Mouse (Mus musculus) kidney, embryonic 16.5 days (tissue): ENCODE measurements around the gene Ccser1. TPM values are rescaled to one million over a fixed set of nuclear protein-coding genes. Genes with fewer than 3 reads are reported as not detected.

ENCODE experiments used
- ATAC-seq: fragments of 200-750 bp; cut with Nextera tagmentation; 2 replicates; pipeline ENCODE4 v1.8.0; 2017; ENCODE audit warnings: moderate TSS enrichment; ENCODE audit not compliant: low FRiP score, low TSS enrichment
- H3K27ac ChIP-seq: fragments of 300-500 bp; sonication (generic); 2 replicates; pipeline ENCODE4 v1.5.1; 2014; ENCODE audit warnings: low read length
- H3K27me3 ChIP-seq: fragments of 300-500 bp; sonication (generic); 2 replicates; pipeline ENCODE4 v1.6.1; 2014; ENCODE audit warnings: low read length, control low read depth, mixed read lengths; ENCODE audit not compliant: insufficient read depth
- H3K36me3 ChIP-seq: fragments of 300-500 bp; sonication (generic); 2 replicates; pipeline ENCODE4 v1.6.1; 2014; ENCODE audit warnings: low read length, control low read depth, mixed read lengths; ENCODE audit not compliant: insufficient read depth
- H3K4me1 ChIP-seq: fragments of 300-500 bp; sonication (generic); 2 replicates; pipeline ENCODE4 v1.6.1; 2014; ENCODE audit warnings: low read length, control low read depth, mixed read lengths; ENCODE audit not compliant: insufficient read depth
- H3K4me2 ChIP-seq: fragments of 300-500 bp; sonication (generic); replicated peaks from 2 replicates; pipeline ENCODE4 v1.6.1; 2014; ENCODE audit warnings: low read depth, low read length
- H3K4me3 ChIP-seq: fragments of 300-500 bp; sonication (generic); 2 replicates; pipeline ENCODE4 v1.5.1; 2014; ENCODE audit warnings: mild to moderate bottlenecking, low read length
- H3K9ac ChIP-seq: fragments of 300-500 bp; sonication (generic); replicated peaks from 2 replicates; pipeline ENCODE4 v1.6.1; 2014; ENCODE audit warnings: low read length
- H3K9me3 ChIP-seq: fragments of 300-500 bp; sonication (generic); 2 replicates; pipeline ENCODE4 v1.6.1; 2016; ENCODE audit warnings: low read length, control low read depth
- WGBS: fragments of 180-500 bp; shearing (Covaris S2); extraction: QIAGEN DNeasy Blood & Tissue Kit; methylation state at CpG from one replicate; pipeline ENCODE4 v1.1.7; 2014; 5-methylcytosine and 5-hydroxymethylcytosine counted together
- polyA plus RNA-seq: library from polyadenylated mRNA; unstranded; fragments of >200 nt; fragmentation: Nextera tagmentation; extraction: Ambion mirVana; gene quantifications from 2 replicates; pipeline ENCODE4 v1.2.1, GENCODE M21; 2015

Ccser1 gene
- polyA plus RNA-seq, 1 experiment from 2014 or later, result 17.4 TPM

DNA sequence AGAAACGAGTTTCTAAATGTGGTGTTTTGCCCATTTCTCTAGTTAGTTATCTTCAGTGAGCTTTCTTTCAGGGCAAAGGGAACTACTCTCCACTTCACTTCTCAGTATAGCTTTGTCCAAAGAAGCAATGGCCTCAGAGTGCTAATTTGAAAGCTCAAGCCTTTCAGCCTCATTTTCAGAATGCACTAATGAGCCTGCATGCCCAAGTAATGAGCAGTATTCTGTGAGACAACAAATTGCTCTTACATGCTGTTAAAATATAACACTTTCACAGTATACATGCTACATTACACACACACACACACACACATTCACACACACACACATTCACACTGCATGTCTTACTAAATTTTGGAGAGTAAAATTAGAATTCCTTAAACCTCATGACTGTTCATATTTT is 637.6 kb downstream of the Ccser1 start:
- Histone ChIP-seq H3K9me3 (no peaks in the 10 kb centered on the region), H3K36me3 (no peaks in the 10 kb centered on the region), H3K4me1 (no peaks in the 10 kb centered on the region), H3K4me3 (no peak overlapping the region), H3K27ac (no peak overlapping the region), H3K27me3 (no peaks in the 10 kb centered on the region), H3K4me2 (no peak overlapping the region), H3K9ac (no peak overlapping the region)
- no peak for ATAC-seq
- 85% methylated on average over 1 of the region's 1 CpGs for WGBS

DNA sequence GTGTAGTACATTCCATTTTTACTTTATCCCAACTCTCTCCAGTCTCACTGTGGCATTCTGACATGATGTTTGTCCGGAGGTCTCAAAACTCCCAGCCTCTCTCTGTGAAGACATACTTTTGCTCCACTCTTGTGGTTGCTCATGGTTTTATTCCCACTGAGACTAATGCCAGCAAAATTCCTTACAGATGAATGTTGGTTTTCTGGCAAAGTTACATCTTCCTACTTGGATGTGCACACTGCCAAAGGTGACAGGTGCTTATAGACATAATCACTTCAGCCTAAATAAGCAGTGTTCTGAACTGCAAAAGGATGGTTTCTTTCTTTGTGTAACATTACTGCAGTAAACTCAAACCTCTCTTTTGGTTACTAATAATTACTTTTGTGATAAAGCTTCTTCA is 696.2 kb downstream of the Ccser1 start:
- no peak overlapping the region for H3K4me2 ChIP-seq
- no peak overlapping the region for H3K9ac ChIP-seq
- no peaks in the 10 kb centered on the region for H3K36me3 ChIP-seq
- H3K27me3 ChIP-seq, result no peaks in the 10 kb centered on the region
- H3K27ac ChIP-seq, result no peak overlapping the region
- H3K4me1 ChIP-seq, result no peaks in the 10 kb centered on the region
- H3K9me3 ChIP-seq, result no peaks in the 10 kb centered on the region
- H3K4me3 ChIP-seq, result no peak overlapping the region
- no peak for ATAC-seq
- WGBS, result 89% methylated on average over 1 of the region's 1 CpGs

DNA sequence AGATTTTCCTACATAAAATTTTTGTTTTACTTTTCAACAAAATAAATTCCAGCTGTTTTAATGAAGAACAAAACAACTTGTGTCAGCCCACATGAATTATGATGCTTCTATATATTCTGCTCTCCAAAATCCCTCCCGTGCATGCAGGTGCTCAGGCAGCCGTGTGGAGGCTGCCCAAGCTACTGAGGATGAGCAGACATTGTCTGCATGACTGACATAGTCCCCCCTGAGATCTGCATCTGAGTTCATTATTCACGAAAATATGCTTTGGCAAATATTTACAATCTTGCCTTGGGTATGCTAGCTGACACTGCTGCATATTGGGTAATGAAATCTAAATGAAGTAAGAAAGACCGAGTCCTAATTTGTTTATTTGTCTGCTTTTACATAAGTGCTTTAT is 718.1 kb downstream of the Ccser1 start:
- WGBS, result 66% methylated on average over 4 of the region's 4 CpGs
- no peaks in the 10 kb centered on the region for H3K36me3 ChIP-seq
- no peak for ATAC-seq
- H3K9me3 ChIP-seq, result no peaks in the 10 kb centered on the region
- H3K27ac ChIP-seq, result no peak overlapping the region
- H3K27me3 ChIP-seq, result no peaks in the 10 kb centered on the region
- no peak overlapping the region for H3K4me2 ChIP-seq
- no peak overlapping the region for H3K9ac ChIP-seq
- H3K4me3 ChIP-seq, result no peak overlapping the region
- no peaks in the 10 kb centered on the region for H3K4me1 ChIP-seq

DNA sequence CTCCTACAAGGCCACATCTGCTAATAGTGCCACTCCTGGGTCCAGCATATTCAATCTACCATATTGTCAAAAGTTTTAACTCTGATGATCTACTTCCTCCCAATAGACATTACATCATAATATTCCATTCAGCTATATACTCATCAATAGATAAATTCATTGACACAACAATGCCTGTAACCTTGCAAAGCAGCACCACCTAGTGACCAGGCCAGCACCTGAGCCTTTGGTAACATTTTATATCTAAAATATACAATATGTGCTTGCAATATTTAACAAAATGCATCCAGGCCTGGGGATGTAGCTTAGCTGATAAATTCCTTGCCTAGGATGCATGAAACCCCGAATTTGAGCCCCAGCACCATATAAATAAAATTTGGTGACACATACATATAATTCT is 722.6 kb downstream of the Ccser1 start:
- H3K36me3 ChIP-seq, result no peaks in the 10 kb centered on the region
- H3K9me3 ChIP-seq, result no peaks in the 10 kb centered on the region
- H3K4me3 ChIP-seq, result no peak overlapping the region
- no peak overlapping the region for H3K4me2 ChIP-seq
- no peak overlapping the region for H3K27ac ChIP-seq
- WGBS, result 18% methylated on average over 1 of the region's 1 CpGs
- no peak for ATAC-seq
- H3K4me1 ChIP-seq, result no peaks in the 10 kb centered on the region
- H3K9ac ChIP-seq, result no peak overlapping the region
- H3K27me3 ChIP-seq, result no peaks in the 10 kb centered on the region

DNA sequence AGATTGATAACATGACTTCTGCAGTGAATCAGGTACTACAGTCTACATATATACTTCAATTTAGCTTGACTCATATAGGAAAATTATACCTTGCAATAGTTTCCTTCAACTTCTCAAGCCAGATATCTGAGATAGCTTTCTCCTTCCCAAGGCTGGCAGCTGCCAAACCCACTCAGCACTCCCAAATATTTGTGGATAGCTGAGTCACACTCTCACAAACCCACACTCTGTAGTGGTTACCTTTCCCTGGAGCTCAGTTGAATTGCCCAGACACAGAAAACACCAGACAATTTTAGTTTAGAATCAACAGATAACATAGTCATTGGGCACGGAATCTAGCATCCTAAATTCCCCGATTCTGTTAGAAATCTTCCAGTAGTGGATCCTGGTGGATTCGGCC is 732.8 kb downstream of the Ccser1 start:
- H3K9me3 ChIP-seq, result no peaks in the 10 kb centered on the region
- 91% methylated on average over 3 of the region's 3 CpGs for WGBS
- H3K4me3 ChIP-seq, result no peak overlapping the region
- H3K4me1 ChIP-seq, result no peaks in the 10 kb centered on the region
- no peak for ATAC-seq
- no peak overlapping the region for H3K4me2 ChIP-seq
- no peak overlapping the region for H3K27ac ChIP-seq
- H3K9ac ChIP-seq, result no peak overlapping the region
- no peaks in the 10 kb centered on the region for H3K27me3 ChIP-seq
- H3K36me3 ChIP-seq, result no peaks in the 10 kb centered on the region

DNA sequence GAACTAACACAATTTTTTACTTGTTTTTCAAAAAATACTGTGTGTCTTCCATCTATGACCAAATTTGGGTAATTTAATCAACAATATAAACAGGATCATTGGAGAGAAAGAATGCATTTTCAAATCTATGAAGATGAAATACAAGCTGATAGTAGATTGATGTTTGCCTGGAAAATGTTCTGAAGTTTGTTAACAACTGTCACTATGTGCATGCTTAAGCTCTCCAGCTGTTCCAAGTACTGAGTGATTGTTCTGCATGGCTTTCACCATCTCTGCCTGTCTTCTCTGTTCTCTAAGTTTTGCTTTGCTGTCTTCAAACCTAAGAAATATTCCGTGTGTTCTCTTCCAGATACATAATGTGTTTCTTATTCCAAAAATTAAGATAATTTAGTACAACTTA is 751.5 kb downstream of the Ccser1 start:
- Histone ChIP-seq H3K4me3 (no peak overlapping the region), H3K9ac (no peak overlapping the region), H3K9me3 (no peaks in the 10 kb centered on the region), H3K4me1 (no peaks in the 10 kb centered on the region), H3K27me3 (no peaks in the 10 kb centered on the region), H3K4me2 (no peak overlapping the region), H3K36me3 (no peaks in the 10 kb centered on the region), H3K27ac (no peak overlapping the region)
- ATAC-seq, result no peak
- WGBS, result 73% methylated on average over 1 of the region's 1 CpGs

DNA sequence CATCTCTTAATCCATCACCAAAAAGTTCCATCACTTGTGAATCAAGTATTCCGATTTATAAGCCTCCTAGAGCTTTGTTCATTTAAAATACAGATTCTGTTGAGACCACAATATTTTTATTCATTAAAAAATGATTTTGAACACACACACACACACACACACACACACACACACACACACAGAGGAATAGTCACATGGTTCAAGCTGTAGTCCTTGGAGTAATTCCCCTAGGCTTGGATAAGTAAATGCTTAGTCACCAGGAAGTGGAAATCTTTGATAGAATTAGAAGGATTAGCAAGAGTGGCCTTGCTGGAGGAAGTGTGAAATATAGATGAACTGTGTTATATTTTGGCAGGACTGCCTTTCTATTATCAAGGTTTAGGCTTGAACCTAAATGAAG is 756.5 kb downstream of the Ccser1 start:
- no peak overlapping the region for H3K9ac ChIP-seq
- H3K4me1 ChIP-seq, result no peaks in the 10 kb centered on the region
- no peak overlapping the region for H3K27ac ChIP-seq
- H3K4me2 ChIP-seq, result no peak overlapping the region
- H3K4me3 ChIP-seq, result no peak overlapping the region
- WGBS, result 89% methylated on average over 1 of the region's 1 CpGs
- H3K36me3 ChIP-seq, result no peaks in the 10 kb centered on the region
- no peak for ATAC-seq
- H3K27me3 ChIP-seq, result no peaks in the 10 kb centered on the region
- no peaks in the 10 kb centered on the region for H3K9me3 ChIP-seq

DNA sequence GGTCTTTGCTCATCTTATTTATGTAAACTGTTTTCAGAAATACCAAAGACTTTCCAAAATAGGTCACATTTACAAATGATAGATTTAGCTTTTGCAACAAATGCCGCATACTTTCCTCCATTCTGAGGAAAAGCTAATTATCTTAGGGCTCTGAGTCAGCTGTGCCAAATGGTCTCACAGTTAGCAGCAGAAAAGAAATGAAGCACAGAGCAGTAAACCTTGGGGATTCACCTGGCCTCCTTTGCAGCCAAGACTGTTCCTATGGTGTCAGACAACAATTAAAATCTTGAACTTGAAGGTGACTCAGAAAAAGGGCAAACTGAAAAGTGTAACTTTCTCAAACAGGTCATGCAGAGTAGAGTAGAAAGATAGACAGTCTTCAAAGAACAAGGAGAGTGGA is 759.1 kb downstream of the Ccser1 start:
- Histone ChIP-seq H3K9me3 (no peaks in the 10 kb centered on the region), H3K4me2 (no peak overlapping the region), H3K4me1 (no peaks in the 10 kb centered on the region), H3K27me3 (no peaks in the 10 kb centered on the region), H3K4me3 (no peak overlapping the region), H3K9ac (no peak overlapping the region), H3K36me3 (no peaks in the 10 kb centered on the region), H3K27ac (no peak overlapping the region)
- 79% methylated on average over 1 of the region's 1 CpGs for WGBS
- ATAC-seq, result no peak

DNA sequence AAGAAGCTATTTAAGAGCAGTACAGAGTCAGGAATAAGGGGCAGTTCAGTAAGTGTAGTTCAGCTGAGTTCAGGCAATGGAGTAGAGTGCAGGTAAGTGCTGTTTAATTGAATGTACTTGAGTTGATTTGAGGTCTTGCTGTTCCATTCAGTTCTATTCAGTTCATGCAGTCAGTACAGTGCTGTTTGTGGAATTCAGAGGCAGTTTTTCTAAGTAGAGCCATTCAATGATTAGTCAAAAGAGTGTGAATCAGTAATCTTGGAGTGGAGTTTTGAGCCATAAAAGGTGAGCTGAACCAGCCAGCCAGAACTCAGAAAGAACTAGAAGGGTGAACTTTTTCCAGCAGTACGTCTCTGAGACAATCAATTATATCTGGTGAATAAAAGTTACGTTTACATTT is 773.6 kb downstream of the Ccser1 start:
- no peaks in the 10 kb centered on the region for H3K27me3 ChIP-seq
- peak; percentile 81; the same call in 1 of the 2 replicates for ATAC-seq
- no peak overlapping the region for H3K27ac ChIP-seq
- H3K4me2 ChIP-seq, result no peak overlapping the region
- H3K4me1 ChIP-seq, result no peaks in the 10 kb centered on the region
- H3K4me3 ChIP-seq, result no peak overlapping the region
- H3K36me3 ChIP-seq, result no peaks in the 10 kb centered on the region
- WGBS, result 57% methylated on average over 2 of the region's 2 CpGs
- no peaks in the 10 kb centered on the region for H3K9me3 ChIP-seq
- H3K9ac ChIP-seq, result no peak overlapping the region

DNA sequence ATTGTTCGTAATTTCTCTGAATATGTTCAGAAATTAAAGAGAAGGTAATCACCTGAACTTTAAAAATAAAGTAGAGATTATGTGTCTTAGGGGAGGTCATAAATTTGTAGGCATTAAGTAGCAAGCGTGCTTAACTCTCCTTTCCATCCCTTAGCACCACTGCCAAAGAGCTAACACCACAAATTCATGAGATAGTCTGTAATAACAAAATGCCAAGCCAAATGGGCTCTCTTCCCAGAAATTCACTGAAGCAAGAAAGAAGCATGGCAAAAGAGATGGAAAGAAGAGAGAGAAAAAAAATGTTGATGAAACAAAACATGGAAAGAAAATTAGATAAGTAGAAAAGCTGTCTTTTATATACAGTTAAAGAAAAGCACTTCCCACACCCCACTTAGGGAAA is 796.8 kb downstream of the Ccser1 start:
- Histone ChIP-seq H3K4me1 (no peaks in the 10 kb centered on the region), H3K27ac (no peak overlapping the region), H3K4me3 (no peak overlapping the region), H3K9ac (no peak overlapping the region), H3K27me3 (no peaks in the 10 kb centered on the region), H3K4me2 (no peak overlapping the region), H3K36me3 (no peaks in the 10 kb centered on the region), H3K9me3 (no peaks in the 10 kb centered on the region)
- no peak for ATAC-seq
- WGBS, result 78% methylated on average over 2 of the region's 2 CpGs

DNA sequence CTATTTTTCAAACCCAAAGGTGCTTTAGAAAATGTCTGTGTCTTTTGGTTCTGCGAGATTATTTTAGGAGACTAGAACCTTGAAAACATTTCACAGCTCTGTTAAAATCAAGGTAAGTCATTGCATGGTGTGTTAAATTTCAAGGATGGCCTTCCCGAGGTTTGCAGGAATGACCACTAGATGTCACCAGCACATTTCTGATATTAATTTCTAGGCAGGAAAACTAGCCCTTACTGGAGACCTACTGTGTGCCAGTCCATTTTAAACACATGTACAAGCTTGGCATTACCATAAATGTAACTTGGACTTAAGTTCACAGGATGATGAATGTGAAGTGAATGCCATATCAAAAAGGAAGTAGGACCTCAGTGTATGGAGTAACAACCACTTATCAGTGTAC is 798.3 kb downstream of the Ccser1 start:
- Histone ChIP-seq H3K4me3 (no peak overlapping the region), H3K9ac (no peak overlapping the region), H3K27me3 (no peaks in the 10 kb centered on the region), H3K9me3 (no peaks in the 10 kb centered on the region), H3K4me1 (no peaks in the 10 kb centered on the region), H3K36me3 (no peaks in the 10 kb centered on the region), H3K4me2 (no peak overlapping the region), H3K27ac (no peak overlapping the region)
- WGBS, result 25% methylated on average over 2 of the region's 2 CpGs
- ATAC-seq, result no peak
